16 mouse cellular contexts compared by ENCODE assay signal in genomic region chr4:4311496-4311895, GRCm38 (mm10).
"Had no signal": no experiment of that assay in that cellular context is flagged by ENCODE, and none has a peak within 500 bp of the region (broad histone marks: within the 10 kb centered on the region; RNA-seq: fewer than 3 reads in every experiment).

No protein-coding gene starts in this region.

- H3K27me3 ChIP-seq: neural tube, embryonic 13.5 days; neural tube, embryonic 15.5 days; stomach, embryonic 15.5 days had no signal

- H3K4me1 ChIP-seq: neural tube, embryonic 13.5 days; neural tube, embryonic 15.5 days; stomach, embryonic 15.5 days had no signal

- H3K4me2 ChIP-seq: neural tube, embryonic 13.5 days; neural tube, embryonic 15.5 days; stomach, embryonic 15.5 days had no signal

- H3K36me3 ChIP-seq: neural tube, embryonic 13.5 days; neural tube, embryonic 15.5 days; stomach, embryonic 15.5 days had no signal

- H3K9me3 ChIP-seq: neural tube, embryonic 13.5 days; neural tube, embryonic 15.5 days; stomach, embryonic 15.5 days had no signal

- DNase-seq: retina, postnatal 1 day; right cerebral cortex, adult 18-20 months; right cerebral cortex, postnatal 14 days; right cerebral cortex, postnatal 25 days; right cerebral cortex, postnatal 4 days; spleen, adult 18-20 months; thymus, adult 18-20 months; thymus, adult 2 months; thymus, postnatal 14 days; thymus, postnatal 25 days; thymus, postnatal 36 days; thymus, postnatal 4 days had no signal

- H3K4me3 ChIP-seq: neural tube, embryonic 13.5 days; neural tube, embryonic 15.5 days; stomach, embryonic 15.5 days had no signal

- H3K27ac ChIP-seq: neural tube, embryonic 13.5 days; neural tube, embryonic 15.5 days; stomach, embryonic 15.5 days; stomach, postnatal 0 days had no signal

- H3K9ac ChIP-seq: neural tube, embryonic 13.5 days; neural tube, embryonic 15.5 days; stomach, embryonic 15.5 days had no signal
